Mouse (Mus musculus): ENCODE measurements at regions not wholly inside any gene's neighbourhood (a gene's known extent, or its start where the extent isn't known, plus 50 kb on each side); places are given as distances from the start of the nearest gene placed in this dataset.
"Not testable (repeated sequence)": the region's sequence is repeated elsewhere in the genome, so short reads cannot be mapped to it uniquely, and the experiment has no call there.

- intact Hi-C loops (cut with DNase I) = no loop called here
- no peak for DNase-seq (ENCODE audit: low spot score)
Observed at GRCm38 (mm10) chr6:50818891-50819541, 164.8 kb upstream of the Npvf start.

- no peak for DNase-seq (ENCODE audit: low spot score)
- intact Hi-C loops (cut with DNase I) = no loop called here
Observed at GRCm38 (mm10) chr6:50821401-50822235, 167.4 kb upstream of the Npvf start.

- DNase-seq (ENCODE audit: low spot score) = no peak
- intact Hi-C loops (cut with DNase I) = no loop called here
Observed at GRCm38 (mm10) chr6:50822236-50823151, 168.3 kb upstream of the Npvf start.

- DNase-seq (ENCODE audit: low spot score) = no peak
Observed at GRCm38 (mm10) chr6:50823220-50823910, 169.1 kb upstream of the Npvf start.

GRCm38 (mm10) chr6:50824466-50824865 lies 170.2 kb upstream of the Npvf start:
- DNase-seq (ENCODE audit: low spot score) = no peak
- intact Hi-C loops (cut with DNase I) = no loop called here

More at GRCm38 (mm10) chr6:50823220-50823910, 169.1 kb upstream of the Npvf start:
- intact Hi-C loops (cut with DNase I) = no loop called here

- no peak for DNase-seq (ENCODE audit: low spot score)
- intact Hi-C loops (cut with DNase I) = no loop called here
Observed at GRCm38 (mm10) chr6:50831725-50832124, 177.5 kb upstream of the Npvf start.

GRCm38 (mm10) chr6:50835997-50836625 lies 181.9 kb upstream of the Npvf start:
- intact Hi-C loops (cut with DNase I) = no loop called here
- no peak for DNase-seq (ENCODE audit: low spot score)

GRCm38 (mm10) chr6:50840826-50841225 lies 186.6 kb upstream of the Npvf start:
- intact Hi-C loops (cut with DNase I) = no loop called here

GRCm38 (mm10) chr6:50845246-50845645 lies 191.0 kb upstream of the Npvf start:
- intact Hi-C loops (cut with DNase I); DNase-seq (ENCODE audit: low spot score): not testable (repeated sequence)

More at GRCm38 (mm10) chr6:50840826-50841225, 186.6 kb upstream of the Npvf start:
- no peak for DNase-seq (ENCODE audit: low spot score)

GRCm38 (mm10) chr6:50846740-50847516 lies 192.7 kb upstream of the Npvf start:
- DNase-seq (ENCODE audit: low spot score) = no peak
- intact Hi-C loops (cut with DNase I) = no loop called here

GRCm38 (mm10) chr6:50847548-50847947 lies 193.3 kb upstream of the Npvf start:
- DNase-seq (ENCODE audit: low spot score) = no peak
- intact Hi-C loops (cut with DNase I) = no loop called here

- no peak for DNase-seq (ENCODE audit: low spot score)
- intact Hi-C loops (cut with DNase I) = no loop called here
Observed at GRCm38 (mm10) chr6:50859162-50859561, 204.9 kb upstream of the Npvf start.

GRCm38 (mm10) chr6:50877991-50878390 lies 223.8 kb upstream of the Npvf start:
- intact Hi-C loops (cut with DNase I) = no loop called here

GRCm38 (mm10) chr6:50882298-50882697 lies 228.1 kb upstream of the Npvf start:
- intact Hi-C loops (cut with DNase I) = no loop called here
- no peak for DNase-seq (ENCODE audit: low spot score)

More at GRCm38 (mm10) chr6:50877991-50878390, 223.8 kb upstream of the Npvf start:
- no peak for DNase-seq (ENCODE audit: low spot score)

- intact Hi-C loops (cut with DNase I) = no loop called here
- no peak for DNase-seq (ENCODE audit: low spot score)
Observed at GRCm38 (mm10) chr6:50882759-50883158, 228.5 kb upstream of the Npvf start.

- DNase-seq (ENCODE audit: low spot score) = no peak
Observed at GRCm38 (mm10) chr6:50885031-50885430, 230.8 kb upstream of the Npvf start.

GRCm38 (mm10) chr6:50885771-50886360 lies 231.6 kb upstream of the Npvf start:
- intact Hi-C loops (cut with DNase I) = no loop called here
- no peak for DNase-seq (ENCODE audit: low spot score)

More at GRCm38 (mm10) chr6:50885031-50885430, 230.8 kb upstream of the Npvf start:
- intact Hi-C loops (cut with DNase I) = no loop called here

Measured in heart, postnatal 25 days (tissue).